Mouse (Mus musculus): ENCODE data around the gene A930009A15Rik. TPM values are rescaled to one million over a fixed set of nuclear protein-coding genes. Genes with fewer than 3 reads are reported as not detected.

The A930009A15Rik gene
- polyA plus RNA-seq, 1 experiment from 2014 or later: not detected

GRCm38 (mm10) chr10:115587979-115588378 is 18.2 kb downstream of the A930009A15Rik start:
- peak; percentile 1; the same call in 1 of the 2 replicates for ATAC-seq (ENCODE audit: insufficient read depth)
- 2% methylated on average over 7 of the region's 7 CpGs for WGBS
- Histone ChIP-seq H3K9me3 (ENCODE audit: low read depth, low read length) (no peaks in the 10 kb centered on the region), H3K9ac (peak overlapping the region; percentile 29), H3K4me3 (ENCODE audit: low read depth, low read length) (peak overlapping the region; percentile 50), H3K4me2 (peak overlapping the region; percentile 96), H3K36me3 (ENCODE audit: insufficient read depth) (no peaks in the 10 kb centered on the region), H3K27me3 (ENCODE audit: insufficient read depth, low read length) (peaks cover 48% of the 10 kb centered on the region), H3K4me1 (ENCODE audit: insufficient read depth) (0 out of 2 replicates have a peak, but pooled peaks cover 5% of the 10 kb centered on the region), H3K27ac (ENCODE audit: low read depth) (no peak overlapping the region)
- no peak for TF ChIP-seq CTCF (IDR thresholded peaks at IDR 0.05; ENCODE audit: low read depth)
- DNase-seq: no peak

- no peak overlapping the region; the same call in 1 of the 2 replicates for H3K4me2 ChIP-seq
These were observed 23.4 kb downstream of the A930009A15Rik start for GRCm38 (mm10) chr10:115593221-115593620.

GRCm38 (mm10) chr10:115593651-115594050 is 23.9 kb downstream of the A930009A15Rik start:
- no peak overlapping the region for H3K9ac ChIP-seq
- no peak overlapping the region for H3K4me2 ChIP-seq
- H3K9me3 ChIP-seq (ENCODE audit: low read depth, low read length): no peaks in the 10 kb centered on the region
- 0 out of 2 replicates have a peak, but pooled peaks cover 3% of the 10 kb centered on the region for H3K27me3 ChIP-seq (ENCODE audit: insufficient read depth, low read length)
- TF ChIP-seq CTCF (IDR thresholded peaks at IDR 0.05; ENCODE audit: low read depth): no peak
- no peak overlapping the region for H3K4me3 ChIP-seq (ENCODE audit: low read depth, low read length)
- H3K27ac ChIP-seq (ENCODE audit: low read depth): no peak overlapping the region
- no peak for ATAC-seq (ENCODE audit: insufficient read depth)
- WGBS: 79% methylated on average over 6 of the region's 6 CpGs
- H3K4me1 ChIP-seq (ENCODE audit: insufficient read depth): no peaks in the 10 kb centered on the region
- DNase-seq: no peak
- H3K36me3 ChIP-seq (ENCODE audit: insufficient read depth): no peaks in the 10 kb centered on the region

More at GRCm38 (mm10) chr10:115593221-115593620, 23.4 kb downstream of the A930009A15Rik start:
- TF ChIP-seq CTCF (IDR thresholded peaks at IDR 0.05; ENCODE audit: low read depth): no peak
- H3K4me1 ChIP-seq (ENCODE audit: insufficient read depth): no peaks in the 10 kb centered on the region
- H3K4me3 ChIP-seq (ENCODE audit: low read depth, low read length): no peak overlapping the region
- H3K27me3 ChIP-seq (ENCODE audit: insufficient read depth, low read length): peaks cover 4% of the 10 kb centered on the region
- H3K36me3 ChIP-seq (ENCODE audit: insufficient read depth): no peaks in the 10 kb centered on the region
- no peaks in the 10 kb centered on the region for H3K9me3 ChIP-seq (ENCODE audit: low read depth, low read length)
- no peak overlapping the region for H3K27ac ChIP-seq (ENCODE audit: low read depth)
- ATAC-seq (ENCODE audit: insufficient read depth) (no peak), DNase-seq (peak; percentile 27)
- no peak overlapping the region for H3K9ac ChIP-seq
- WGBS: 47% methylated on average over 11 of the region's 11 CpGs

GRCm38 (mm10) chr10:115595748-115596147 is 26.0 kb downstream of the A930009A15Rik start:
- no peaks in the 10 kb centered on the region for H3K9me3 ChIP-seq (ENCODE audit: low read depth, low read length)
- no peaks in the 10 kb centered on the region for H3K27me3 ChIP-seq (ENCODE audit: insufficient read depth, low read length)
- no peak for TF ChIP-seq CTCF (IDR thresholded peaks at IDR 0.05; ENCODE audit: low read depth)
- no peaks in the 10 kb centered on the region for H3K4me1 ChIP-seq (ENCODE audit: insufficient read depth)
- ATAC-seq (ENCODE audit: insufficient read depth): no peak
- WGBS: 88% methylated on average over 1 of the region's 1 CpGs
- H3K4me2 ChIP-seq: no peak overlapping the region
- DNase-seq: no peak
- no peak overlapping the region for H3K9ac ChIP-seq
- H3K4me3 ChIP-seq (ENCODE audit: low read depth, low read length): no peak overlapping the region
- no peak overlapping the region for H3K27ac ChIP-seq (ENCODE audit: low read depth)
- H3K36me3 ChIP-seq (ENCODE audit: insufficient read depth): no peaks in the 10 kb centered on the region

- H3K27me3 ChIP-seq (ENCODE audit: insufficient read depth, low read length): no peaks in the 10 kb centered on the region
- no peak overlapping the region for H3K9ac ChIP-seq
- TF ChIP-seq CTCF (IDR thresholded peaks at IDR 0.05; ENCODE audit: low read depth): peak; percentile 72
- H3K9me3 ChIP-seq (ENCODE audit: low read depth, low read length): no peaks in the 10 kb centered on the region
- no peak overlapping the region for H3K27ac ChIP-seq (ENCODE audit: low read depth)
- DNase-seq (peak; percentile 90), ATAC-seq (ENCODE audit: insufficient read depth) (peak; percentile 85)
- H3K4me2 ChIP-seq: peak overlapping the region; percentile 54
- no peaks in the 10 kb centered on the region for H3K36me3 ChIP-seq (ENCODE audit: insufficient read depth)
- no peaks in the 10 kb centered on the region for H3K4me1 ChIP-seq (ENCODE audit: insufficient read depth)
- 7% methylated on average over 14 of the region's 15 CpGs for WGBS
- H3K4me3 ChIP-seq (ENCODE audit: low read depth, low read length): no peak overlapping the region
These were observed 47.9 kb downstream of the A930009A15Rik start for GRCm38 (mm10) chr10:115617456-115618287.

- ATAC-seq (ENCODE audit: insufficient read depth): peak; percentile 84; the same call in 1 of the 2 replicates
- no peaks in the 10 kb centered on the region for H3K9me3 ChIP-seq (ENCODE audit: low read depth, low read length)
- no peak overlapping the region for H3K27ac ChIP-seq (ENCODE audit: low read depth)
- H3K9ac ChIP-seq: no peak overlapping the region
- no peaks in the 10 kb centered on the region for H3K4me1 ChIP-seq (ENCODE audit: insufficient read depth)
- no peak overlapping the region for H3K4me3 ChIP-seq (ENCODE audit: low read depth, low read length)
- peak; percentile 36 for DNase-seq
- H3K27me3 ChIP-seq (ENCODE audit: insufficient read depth, low read length): no peaks in the 10 kb centered on the region
- no peak for TF ChIP-seq CTCF (IDR thresholded peaks at IDR 0.05; ENCODE audit: low read depth)
- WGBS: 17% methylated on average over 15 of the region's 15 CpGs
- H3K36me3 ChIP-seq (ENCODE audit: insufficient read depth): no peaks in the 10 kb centered on the region
- H3K4me2 ChIP-seq: peak overlapping the region; percentile 54
These were observed 48.6 kb downstream of the A930009A15Rik start for GRCm38 (mm10) chr10:115618288-115618856.

- ATAC-seq (ENCODE audit: insufficient read depth): peak; percentile 64; the same call in 1 of the 2 replicates
- no peaks in the 10 kb centered on the region for H3K9me3 ChIP-seq (ENCODE audit: low read depth, low read length)
- 62% methylated on average over 7 of the region's 7 CpGs for WGBS
- H3K36me3 ChIP-seq (ENCODE audit: insufficient read depth): no peaks in the 10 kb centered on the region
- no peak overlapping the region for H3K9ac ChIP-seq
- H3K4me3 ChIP-seq (ENCODE audit: low read depth, low read length): no peak overlapping the region
- H3K4me1 ChIP-seq (ENCODE audit: insufficient read depth): no peaks in the 10 kb centered on the region
- DNase-seq: peak; percentile 5
- no peak for TF ChIP-seq CTCF (IDR thresholded peaks at IDR 0.05; ENCODE audit: low read depth)
- no peaks in the 10 kb centered on the region for H3K27me3 ChIP-seq (ENCODE audit: insufficient read depth, low read length)
- H3K27ac ChIP-seq (ENCODE audit: low read depth): no peak overlapping the region
- H3K4me2 ChIP-seq: no peak overlapping the region
These were observed 53.7 kb downstream of the A930009A15Rik start for GRCm38 (mm10) chr10:115623481-115623880.
